Mouse (Mus musculus): ENCODE measurements around the gene Cped1.

DNA sequence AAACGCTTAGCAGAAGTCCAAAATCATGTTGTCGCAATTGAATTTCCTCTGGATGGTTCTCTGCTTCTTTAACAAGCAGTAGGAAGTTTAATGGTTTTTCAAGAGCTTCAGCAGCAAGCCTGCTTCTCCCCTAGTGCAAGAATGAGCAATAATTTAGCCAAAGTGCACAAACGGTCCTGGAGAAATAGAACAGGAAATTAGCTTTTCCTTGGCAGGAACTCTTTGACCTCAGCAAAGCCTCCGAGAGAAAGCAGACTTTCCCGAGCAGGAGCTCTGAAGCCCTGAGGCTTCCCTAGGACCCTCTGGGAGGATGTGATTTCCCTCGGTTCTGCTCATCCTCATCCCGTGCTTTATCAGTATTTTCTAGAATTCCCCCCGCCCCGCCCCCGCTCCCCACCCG, 13.3 kb downstream of the Cped1 start:
- TF ChIP-seq CTCF (IDR thresholded peaks at IDR 0.05 in 2 of 3, conservative IDR thresholded peaks at IDR 0.05 in 1 of 3; ENCODE audit: control insufficient read depth in 1 of 3, insufficient read depth in 1 of 3, low read depth in 2 of 3, low read length in 3 of 3, poor library complexity in 1 of 3, severe bottlenecking in 1 of 3) (no peak), USF1 (IDR thresholded peaks at IDR 0.05; ENCODE audit: low read depth, low read length) (no peak), ELF1 (IDR thresholded peaks at IDR 0.05; ENCODE audit: low read depth, low read length) (no peak), E2F4 (IDR thresholded peaks at IDR 0.05; ENCODE audit: borderline replicate concordance, low read depth, low read length) (no peak), ZC3H11A (IDR thresholded peaks at IDR 0.05; ENCODE audit: low read depth, low read length) (no peak), SMC3 (IDR thresholded peaks at IDR 0.05; ENCODE audit: low read depth, low read length) (no peak), CHD1 (IDR thresholded peaks at IDR 0.05; ENCODE audit: low read depth, low read length) (no peak), POLR2A (IDR thresholded peaks at IDR 0.05; ENCODE audit: control insufficient read depth in 1 of 2, insufficient read depth in 1 of 2, low read depth in 1 of 2, low read length in 2 of 2, poor library complexity in 1 of 2) (no peak), EP300 (IDR thresholded peaks at IDR 0.05; ENCODE audit: low read depth in 1 of 2, low read length in 2 of 2) (no peak), ZNF384 (IDR thresholded peaks at IDR 0.05; ENCODE audit: low read depth, low read length) (no peak), HCFC1 (IDR thresholded peaks at IDR 0.05; ENCODE audit: low read depth, low read length) (no peak)
